Mouse (Mus musculus) megakaryocyte, embryonic 14.5 days (primary cell): ENCODE measurements around the gene Hrct1. TPM values are rescaled to one million over a fixed set of nuclear protein-coding genes. Genes with fewer than 3 reads are reported as not detected.

Experiments
- H3K27me3 ChIP-seq: replicated peaks from 2 replicates; pipeline ENCODE3; 2012; ENCODE audit warnings: inconsistent platforms
- H3K36me3 ChIP-seq: replicated peaks from 2 replicates; pipeline ENCODE3; 2012; ENCODE audit warnings: low read length, inconsistent platforms, mixed read lengths
- H3K4me1 ChIP-seq: 2 replicates; pipeline ENCODE4 v1.6.1; 2012; ENCODE audit warnings: inconsistent platforms
- H3K4me3 ChIP-seq: replicated peaks from 2 replicates; pipeline ENCODE3; 2012; ENCODE audit warnings: moderate library complexity, mild to moderate bottlenecking, inconsistent platforms
- H3K9me3 ChIP-seq: 2 replicates; pipeline ENCODE4 v1.6.1; 2012; ENCODE audit warnings: inconsistent platforms
- FLI1 ChIP-seq: IDR thresholded peaks from 2 replicates; pipeline ENCODE4 v1.6.1; 2012; ENCODE audit warnings: low read length, inconsistent platforms, mixed read lengths
- GATA1 ChIP-seq: IDR thresholded peaks from 3 replicates; pipeline ENCODE4 v1.6.1; 2012; ENCODE audit warnings: mixed read lengths, low read length, inconsistent platforms, borderline replicate concordance
- polyA plus RNA-seq: library from polyadenylated mRNA; stranded (reverse); fragments of >175 nt; gene quantifications from 2 replicates; pipeline ENCODE4 v1.2.3, GENCODE M21; 2012; ENCODE audit warnings: low replicate concordance; ENCODE audit not compliant: insufficient read depth

The Hrct1 gene
- polyA plus RNA-seq, 1 experiment, result 0.12 TPM

DNA sequence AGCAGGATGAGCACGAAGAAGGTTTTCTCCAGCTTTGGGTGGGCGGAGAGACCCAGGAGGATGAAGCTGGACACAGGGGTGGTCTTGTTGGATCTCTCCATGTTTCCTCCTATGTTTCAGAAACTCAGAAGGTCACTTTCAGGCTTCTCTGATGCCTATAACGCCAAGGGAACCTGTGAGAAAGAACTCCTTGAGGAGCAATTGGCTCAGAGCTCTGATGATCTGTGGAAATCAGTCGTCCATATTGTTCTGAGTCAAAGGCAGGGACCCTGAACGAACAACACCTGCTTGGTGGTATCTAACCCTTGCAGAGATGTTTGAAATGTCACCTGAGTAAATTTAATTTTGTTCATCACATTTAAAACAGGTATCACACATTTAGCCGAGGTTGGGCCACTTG lies 43.9 kb downstream of the Hrct1 start, which contains the start of gene Olfr159:
TSS of gene Olfr159 (minus strand) at position 101 of the 400 bp plus-strand sequence.
- Histone ChIP-seq H3K36me3 (no peaks in the 10 kb centered on the region), H3K4me1 (no peaks in the 10 kb centered on the region), H3K27me3 (peaks cover 7% of the 10 kb centered on the region), H3K4me3 (no peak within 1 kb of the TSS), H3K9me3 (peaks cover 5% of the 10 kb centered on the region)
- TF ChIP-seq FLI1, result no peak
- TF ChIP-seq GATA1, result no peak

DNA sequence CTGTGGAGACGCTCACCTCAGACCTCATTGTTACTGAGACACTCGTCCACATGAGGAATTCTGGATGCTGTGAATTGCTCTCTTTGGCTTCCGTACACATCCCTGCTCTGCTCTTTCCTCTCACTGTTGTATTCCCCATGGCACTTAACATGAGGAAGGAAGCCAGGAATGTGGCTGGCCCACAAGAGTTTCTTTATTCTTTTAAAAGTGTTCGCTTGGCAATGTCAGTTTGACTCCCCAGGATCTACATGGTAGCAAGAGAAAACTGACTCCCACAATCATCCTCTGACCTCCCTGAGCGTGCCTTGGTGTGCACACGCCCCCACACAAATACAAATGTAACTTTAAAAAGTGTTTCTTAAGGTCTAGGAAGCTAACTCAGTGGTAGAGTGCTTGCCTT lies 44.6 kb downstream of the Hrct1 start:
- peaks cover 5% of the 10 kb centered on the region for H3K9me3 ChIP-seq
- H3K4me3 ChIP-seq, result no peak overlapping the region
- TF ChIP-seq FLI1, result no peak
- no peak for TF ChIP-seq GATA1
- no peaks in the 10 kb centered on the region for H3K36me3 ChIP-seq
- H3K27me3 ChIP-seq, result peaks cover 7% of the 10 kb centered on the region
- no peaks in the 10 kb centered on the region for H3K4me1 ChIP-seq

DNA sequence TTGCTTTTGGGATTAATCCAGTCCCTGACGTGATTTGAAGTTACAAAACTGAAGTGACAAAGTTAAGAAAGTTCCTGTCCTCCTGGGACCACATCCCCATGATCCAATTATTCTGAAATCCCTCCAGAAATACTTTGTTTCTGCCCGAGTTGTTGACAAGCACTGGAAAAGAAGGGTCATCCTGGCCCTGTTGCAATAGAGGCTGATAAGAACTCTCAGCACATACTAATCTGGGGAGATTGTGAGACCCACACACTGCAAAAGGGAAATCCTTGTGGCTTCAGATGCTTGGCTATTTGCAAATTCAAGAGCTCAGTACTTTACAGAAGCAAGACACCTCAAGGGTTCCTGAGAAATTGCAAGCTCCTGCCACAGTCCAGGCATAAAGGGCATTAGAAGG lies 45.3 kb downstream of the Hrct1 start:
- TF ChIP-seq FLI1, result no peak
- no peak for TF ChIP-seq GATA1
- no peak overlapping the region for H3K4me3 ChIP-seq

More for the DNA sequence above, 45.3 kb downstream of the Hrct1 start:
- Histone ChIP-seq H3K9me3 (peaks cover 5% of the 10 kb centered on the region), H3K27me3 (peaks cover 7% of the 10 kb centered on the region), H3K36me3 (no peaks in the 10 kb centered on the region), H3K4me1 (no peaks in the 10 kb centered on the region)

Other genes with a start within 250 kb of the Hrct1 start
- 3.9 TPM in 1 of 2 replicates, not detected in the other for gene Sit1, start 243.5 kb upstream of the Hrct1 start, polyA plus RNA-seq
- 74.6 and 104 TPM in 2 replicates for gene Ccdc107, start 234.3 kb upstream of the Hrct1 start, polyA plus RNA-seq
- gene Arhgef39, start 227.5 kb upstream of the Hrct1 start, polyA plus RNA-seq, result 9.6 and 20.9 TPM in 2 replicates
- 1.4 and 11.2 TPM in 2 replicates for gene Car9, start 220.2 kb upstream of the Hrct1 start, polyA plus RNA-seq
- gene Tpm2, start 203.4 kb upstream of the Hrct1 start, polyA plus RNA-seq, result 4.7 TPM in 1 of 2 replicates, not detected in the other
- gene Creb3, start 164.9 kb upstream of the Hrct1 start, polyA plus RNA-seq, result 2.7 TPM in 1 of 2 replicates, not detected in the other
- gene Tln1, start 164.5 kb upstream of the Hrct1 start, polyA plus RNA-seq, result 637 and 823 TPM in 2 replicates
- gene Rgp1, start 148.5 kb upstream of the Hrct1 start, polyA plus RNA-seq, result 26.9 and 28.2 TPM in 2 replicates
- 9.1 and 40.1 TPM in 2 replicates for gene Gba2, start 148.3 kb upstream of the Hrct1 start, polyA plus RNA-seq
- gene Msmp, start 142.7 kb upstream of the Hrct1 start, polyA plus RNA-seq, result not detected in 2 replicates
- not detected in 2 replicates for gene Npr2, start 95.3 kb upstream of the Hrct1 start, polyA plus RNA-seq
- gene Spag8, start 73.6 kb upstream of the Hrct1 start, polyA plus RNA-seq, result not detected in 2 replicates
- 8.0 and 30.1 TPM in 2 replicates for gene Hint2, start 70.7 kb upstream of the Hrct1 start, polyA plus RNA-seq
- 2.8 TPM in 1 of 2 replicates, not detected in the other for gene Tmem8b, start 58.2 kb upstream of the Hrct1 start, polyA plus RNA-seq
- 0.29 TPM in 1 of 2 replicates, not detected in the other for gene Fam221b, start 58.0 kb upstream of the Hrct1 start, polyA plus RNA-seq
- not detected in 2 replicates for gene Olfr70, start 26.4 kb upstream of the Hrct1 start, polyA plus RNA-seq
- not detected in 2 replicates for gene Olfr71, start 16.9 kb upstream of the Hrct1 start, polyA plus RNA-seq
- gene Spaar, start 2.8 kb downstream of the Hrct1 start, polyA plus RNA-seq, result not detected in 2 replicates
- gene Olfr159, start 43.8 kb downstream of the Hrct1 start, polyA plus RNA-seq, result not detected in 2 replicates
- not detected in 2 replicates for gene Olfr156, start 96.7 kb downstream of the Hrct1 start, polyA plus RNA-seq
- gene Olfr157, start 113.0 kb downstream of the Hrct1 start, polyA plus RNA-seq, result 0.13 and 0.40 TPM in 2 replicates
- gene Olfr155, start 124.4 kb downstream of the Hrct1 start, polyA plus RNA-seq, result 0.08 TPM in 1 of 2 replicates, not detected in the other
- gene Reck, start 148.3 kb downstream of the Hrct1 start, polyA plus RNA-seq, result not detected in 2 replicates
- gene Glipr2, start 230.2 kb downstream of the Hrct1 start, polyA plus RNA-seq, result 6.5 and 32.0 TPM in 2 replicates